Mouse (Mus musculus): ENCODE measurements around the gene Ntf3. TPM values are rescaled to one million over a fixed set of nuclear protein-coding genes. Genes with fewer than 3 reads are reported as not detected.

The Ntf3 gene
- total and polyA plus RNA-seq, 3 experiments: not detected

DNA sequence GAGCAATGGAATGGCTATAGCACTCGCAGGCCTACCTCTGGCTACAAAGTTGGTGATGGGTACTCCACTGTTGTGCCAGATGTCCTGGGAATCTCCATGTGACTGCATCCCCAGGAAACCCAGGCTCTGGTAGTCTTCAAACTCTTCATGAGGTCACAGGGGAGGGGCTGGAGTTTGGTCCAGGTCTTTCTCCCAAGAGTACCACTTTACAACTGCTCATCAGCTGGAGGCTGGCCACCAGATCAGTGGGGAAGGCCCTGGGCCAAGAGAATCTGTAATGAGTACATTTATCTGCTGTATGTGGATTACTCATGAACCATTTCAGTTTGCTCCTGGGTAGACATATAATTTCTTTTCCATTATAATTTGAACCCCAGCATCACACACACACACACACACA is 66.1 kb downstream of the Ntf3 start:
- Histone ChIP-seq H3K4me1 (ENCODE audit: control insufficient read depth in 1 of 2, insufficient read depth in 2 of 2, low read length in 2 of 2) (no peaks in the 10 kb centered on the region), H3K27ac (ENCODE audit: control insufficient read depth, low read depth, low read length) (no peak overlapping the region), H3K9me3 (replicated peaks; ENCODE audit: insufficient read depth, low read length) (no peaks in the 10 kb centered on the region), H3K36me3 (ENCODE audit: control insufficient read depth in 1 of 2, insufficient read depth in 2 of 2, low read length in 2 of 2) (no peaks in the 10 kb centered on the region), H3K27me3 (ENCODE audit: control insufficient read depth in 1 of 2, insufficient read depth in 2 of 2, low read length in 2 of 2) (no peaks in the 10 kb centered on the region), H3K4me3 (ENCODE audit: control insufficient read depth in 1 of 2, insufficient read depth in 1 of 2, low read depth in 2 of 2, low read length in 2 of 2) (no peak overlapping the region), H3K9ac (ENCODE audit: control insufficient read depth, low read depth, low read length, poor library complexity, severe bottlenecking) (no peak overlapping the region), H3K79me2 (ENCODE audit: control insufficient read depth, insufficient read depth, low read length, poor library complexity) (no peaks in the 10 kb centered on the region)
- DNase-seq (ENCODE audit: low read depth, low spot score): no peak
- TF ChIP-seq ZNF384 (IDR thresholded peaks at IDR 0.05; ENCODE audit: low read depth, low read length): no peak
- TF ChIP-seq KAT2A (conservative IDR thresholded peaks at IDR 0.05; ENCODE audit: low read depth, low read length): no peak
- TF ChIP-seq BHLHE40 (IDR thresholded peaks at IDR 0.05; ENCODE audit: borderline replicate concordance, low read depth, low read length): no peak
- TF ChIP-seq MAFK (IDR thresholded peaks at IDR 0.05; ENCODE audit: borderline replicate concordance, low read depth, low read length): no peak
- TF ChIP-seq GATA1 (IDR thresholded peaks at IDR 0.05; ENCODE audit: low read depth, low read length): no peak
- no peak for TF ChIP-seq SMC3 (IDR thresholded peaks at IDR 0.05; ENCODE audit: low read depth, low read length)
- TF ChIP-seq E2F4 (IDR thresholded peaks at IDR 0.05; ENCODE audit: borderline replicate concordance, low read depth, low read length): no peak
- TF ChIP-seq MAX (IDR thresholded peaks at IDR 0.05; ENCODE audit: low read length): no peak
- no peak for TF ChIP-seq MAZ (IDR thresholded peaks at IDR 0.05; ENCODE audit: low read depth, low read length)
- TF ChIP-seq CTCF (IDR thresholded peaks at IDR 0.05 in 2 of 3, conservative IDR thresholded peaks at IDR 0.05 in 1 of 3; ENCODE audit: control insufficient read depth in 1 of 3, insufficient read depth in 1 of 3, low read depth in 2 of 3, low read length in 3 of 3, poor library complexity in 1 of 3, severe bottlenecking in 1 of 3): no peak
- no peak for TF ChIP-seq CHD2 (IDR thresholded peaks at IDR 0.05; ENCODE audit: low read length)
- no peak for TF ChIP-seq ZKSCAN1 (IDR thresholded peaks at IDR 0.05; ENCODE audit: low read depth, low read length)
- TF ChIP-seq ZMIZ1 (IDR thresholded peaks at IDR 0.05; ENCODE audit: low read depth, low read length): no peak
- TF ChIP-seq USF1 (IDR thresholded peaks at IDR 0.05; ENCODE audit: low read depth, low read length): no peak
- TF ChIP-seq NELFE (IDR thresholded peaks at IDR 0.05; ENCODE audit: low read depth, low read length): no peak
- TF ChIP-seq TAL1 (IDR thresholded peaks at IDR 0.05; ENCODE audit: low read length): no peak

DNA sequence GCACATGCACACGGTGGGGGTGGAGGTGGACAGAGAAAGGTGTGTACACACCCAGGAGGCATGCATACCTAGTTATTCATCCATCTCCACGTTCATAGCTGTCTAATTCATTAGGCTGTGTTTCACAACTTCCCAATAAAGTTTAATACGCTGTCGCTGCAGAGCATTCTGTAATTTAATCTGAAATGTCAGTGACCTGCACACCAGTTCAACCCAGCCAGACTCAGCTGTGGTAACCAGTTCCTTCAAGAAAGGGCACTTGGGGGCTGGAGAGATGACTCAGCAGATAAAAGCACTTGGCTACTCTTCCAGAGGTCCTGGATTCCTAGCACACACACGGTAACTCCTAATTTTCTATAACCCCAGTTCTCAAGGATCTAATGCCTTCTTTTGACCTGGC is 69.2 kb downstream of the Ntf3 start:
- Histone ChIP-seq H3K4me1 (ENCODE audit: control insufficient read depth in 1 of 2, insufficient read depth in 2 of 2, low read length in 2 of 2) (no peaks in the 10 kb centered on the region), H3K9ac (ENCODE audit: control insufficient read depth, low read depth, low read length, poor library complexity, severe bottlenecking) (no peak overlapping the region), H3K9me3 (replicated peaks; ENCODE audit: insufficient read depth, low read length) (no peaks in the 10 kb centered on the region), H3K27ac (ENCODE audit: control insufficient read depth, low read depth, low read length) (no peak overlapping the region), H3K4me3 (ENCODE audit: control insufficient read depth in 1 of 2, insufficient read depth in 1 of 2, low read depth in 2 of 2, low read length in 2 of 2) (no peak overlapping the region), H3K27me3 (ENCODE audit: control insufficient read depth in 1 of 2, insufficient read depth in 2 of 2, low read length in 2 of 2) (no peaks in the 10 kb centered on the region), H3K36me3 (ENCODE audit: control insufficient read depth in 1 of 2, insufficient read depth in 2 of 2, low read length in 2 of 2) (no peaks in the 10 kb centered on the region), H3K79me2 (ENCODE audit: control insufficient read depth, insufficient read depth, low read length, poor library complexity) (no peaks in the 10 kb centered on the region)
- TF ChIP-seq E2F4 (IDR thresholded peaks at IDR 0.05; ENCODE audit: borderline replicate concordance, low read depth, low read length): no peak
- TF ChIP-seq CHD1 (IDR thresholded peaks at IDR 0.05; ENCODE audit: low read depth, low read length): no peak
- TF ChIP-seq SMC3 (IDR thresholded peaks at IDR 0.05; ENCODE audit: low read depth, low read length): no peak
- TF ChIP-seq ZNF384 (IDR thresholded peaks at IDR 0.05; ENCODE audit: low read depth, low read length): no peak
- TF ChIP-seq ZC3H11A (IDR thresholded peaks at IDR 0.05; ENCODE audit: low read depth, low read length): no peak
- no peak for DNase-seq (ENCODE audit: low read depth, low spot score)
